Mouse (Mus musculus): Measurements from ENCODE around the gene Lig4.

The Lig4 gene

DNA sequence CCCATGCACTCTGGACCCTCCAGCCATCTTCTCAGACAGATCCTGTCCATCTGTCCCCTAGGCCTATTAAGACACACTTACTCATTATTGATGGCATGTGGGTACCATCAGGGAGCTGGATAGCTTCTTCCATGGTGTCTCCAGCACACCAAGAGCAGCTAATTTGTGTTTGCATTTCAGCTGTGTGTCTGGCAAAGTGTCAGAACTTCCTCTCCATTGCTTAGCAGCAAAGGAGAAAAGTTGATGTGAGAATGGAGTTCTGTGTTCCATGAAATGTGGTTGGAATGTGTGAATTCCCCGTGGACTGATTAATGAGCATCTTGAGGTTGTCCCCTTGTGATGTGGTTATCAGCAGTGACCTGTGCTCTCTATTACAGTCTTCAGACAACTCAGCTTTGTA, 2.3 kb upstream of the Lig4 start:
- H3K4me1 ChIP-seq (replicated peaks; ENCODE audit: low read depth, low read length) = peaks cover 37% of the 10 kb centered on the region

DNA sequence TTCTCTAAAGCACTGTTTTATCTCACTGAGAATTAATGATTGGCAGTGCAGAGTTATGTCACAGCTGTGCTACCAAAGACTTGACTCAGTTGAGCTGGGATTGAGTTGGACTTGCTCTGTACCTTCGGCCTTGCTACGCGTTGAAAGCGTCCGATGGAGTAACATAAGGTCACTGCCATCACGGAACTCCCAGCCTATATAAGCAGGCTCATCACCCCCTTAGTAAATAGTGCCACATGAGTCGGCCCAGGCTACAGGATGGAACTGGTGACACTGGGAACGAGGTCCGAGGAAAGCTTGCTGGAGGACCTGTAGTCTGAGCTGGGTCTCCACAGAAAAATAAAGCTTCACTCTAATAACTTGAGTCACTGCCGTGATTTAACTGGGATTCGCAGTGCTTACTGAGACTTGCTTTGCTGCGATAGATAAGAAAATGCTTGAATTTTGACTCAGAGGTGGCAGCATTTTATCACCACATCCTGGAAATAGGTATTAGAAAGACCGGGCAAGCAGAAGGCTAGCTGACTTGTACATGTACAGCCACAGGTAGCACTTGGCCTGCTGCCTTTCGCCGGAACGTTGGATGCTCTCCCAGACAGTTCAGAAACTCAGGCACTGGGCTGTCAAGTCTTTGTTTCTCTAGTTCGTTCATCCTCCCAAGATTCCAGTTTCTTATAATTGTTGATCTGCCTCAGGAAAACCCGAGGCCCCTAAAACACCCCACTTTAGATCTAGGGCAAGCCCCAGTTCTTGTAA, 1.2 kb upstream of the Lig4 start:
- Histone ChIP-seq H3K27me3 (ENCODE audit: insufficient read depth, low read length) (no peaks in the 10 kb centered on the region), H3K9me3 (ENCODE audit: low read length) (no peaks in the 10 kb centered on the region)
- TF ChIP-seq POU5F1 (IDR thresholded peaks at IDR 0.05; ENCODE audit: borderline replicate concordance, low read length) (no peak), CTCF (conservative IDR thresholded peaks at IDR 0.05; ENCODE audit: low read length) (no peak), NANOG (IDR thresholded peaks at IDR 0.05; ENCODE audit: borderline replicate concordance, low read length) (no peak)

More for the DNA sequence above, 2.3 kb upstream of the Lig4 start:
- H3K36me3 ChIP-seq (ENCODE audit: insufficient read depth, low read length) = peaks cover 30% of the 10 kb centered on the region
- no peak for TF ChIP-seq NANOG (IDR thresholded peaks at IDR 0.05; ENCODE audit: borderline replicate concordance, low read length)
- H3K27me3 ChIP-seq (ENCODE audit: insufficient read depth, low read length) = no peaks in the 10 kb centered on the region
- H3K4me3 ChIP-seq (replicated peaks; ENCODE audit: low read length) = no peak overlapping the region
- no peaks in the 10 kb centered on the region for H3K9me3 ChIP-seq (ENCODE audit: low read length)

DNA sequence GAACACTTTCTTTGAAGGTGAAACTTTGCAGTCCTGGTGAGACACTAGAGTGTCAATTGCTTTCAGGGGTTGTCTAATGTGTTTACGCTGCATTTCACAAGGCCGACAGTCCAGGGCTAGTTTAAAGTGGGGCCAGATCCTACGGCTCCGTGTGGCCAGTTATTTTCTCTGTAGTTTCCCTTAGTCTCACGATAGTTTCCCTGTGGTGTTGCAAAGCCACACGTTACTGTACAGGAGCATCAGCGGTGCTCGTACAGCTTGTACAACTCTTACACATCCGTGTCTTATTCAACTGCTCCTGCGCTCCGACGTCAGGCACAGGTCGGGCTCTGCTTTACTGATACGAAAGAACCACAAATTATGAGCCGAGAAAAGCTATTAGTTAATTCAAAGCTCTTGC, 470 bp downstream of the Lig4 start:
- peaks cover 25% of the 10 kb centered on the region for H3K36me3 ChIP-seq (ENCODE audit: insufficient read depth, low read length)
- TF ChIP-seq NANOG (IDR thresholded peaks at IDR 0.05; ENCODE audit: borderline replicate concordance, low read length) (no peak), CTCF (conservative IDR thresholded peaks at IDR 0.05; ENCODE audit: low read length) (no peak), POU5F1 (IDR thresholded peaks at IDR 0.05; ENCODE audit: borderline replicate concordance, low read length) (no peak)

More for the DNA sequence above, 1.2 kb upstream of the Lig4 start:
- H3K36me3 ChIP-seq (ENCODE audit: insufficient read depth, low read length) = peaks cover 25% of the 10 kb centered on the region
- H3K4me3 ChIP-seq (replicated peaks; ENCODE audit: low read length) = peak overlapping the region; percentile 89
- peaks cover 37% of the 10 kb centered on the region for H3K4me1 ChIP-seq (replicated peaks; ENCODE audit: low read depth, low read length)

DNA sequence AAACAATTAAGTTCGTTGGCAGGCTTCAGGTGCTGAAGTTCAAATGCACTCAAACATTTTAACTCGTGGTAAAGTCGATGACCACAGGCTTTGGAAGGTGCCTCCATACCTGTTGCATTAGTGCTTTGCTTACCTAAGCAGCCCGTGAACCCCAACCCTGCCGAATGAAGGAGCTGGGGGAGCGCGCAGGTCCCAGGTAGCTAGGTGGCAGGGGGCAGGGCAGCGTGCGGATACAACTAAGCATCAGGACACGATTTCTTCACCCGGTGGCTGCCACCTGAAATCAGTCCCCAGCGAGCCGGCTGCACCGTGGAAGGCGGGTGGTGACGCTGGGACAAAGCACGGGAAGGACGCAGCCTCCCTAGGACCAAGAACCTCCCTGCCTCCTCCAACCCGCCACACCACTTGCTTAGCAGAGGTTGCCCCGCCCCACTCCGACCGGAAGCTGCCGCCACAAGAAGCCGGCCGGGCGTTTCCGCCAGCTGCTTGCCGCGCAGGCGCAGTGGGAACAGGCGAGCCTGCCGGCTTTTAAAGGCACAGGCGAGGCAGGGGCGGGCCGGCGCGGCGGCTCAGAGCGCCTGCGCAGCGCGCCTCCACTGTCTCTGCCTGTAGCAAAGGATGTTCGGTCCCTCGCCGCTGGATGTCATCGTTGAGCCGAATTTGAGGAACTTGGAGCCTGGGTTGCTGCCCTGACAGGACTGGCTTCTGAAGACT, 1.4 kb downstream of the Lig4 start:
- TF ChIP-seq NANOG (IDR thresholded peaks at IDR 0.05; ENCODE audit: borderline replicate concordance, low read length) = no peak
- no peak for TF ChIP-seq POU5F1 (IDR thresholded peaks at IDR 0.05; ENCODE audit: borderline replicate concordance, low read length)
- TF ChIP-seq CTCF (conservative IDR thresholded peaks at IDR 0.05; ENCODE audit: low read length) = no peak
- peak overlapping the region; percentile 92 for H3K4me3 ChIP-seq (replicated peaks; ENCODE audit: low read length)

More for the DNA sequence above, 470 bp downstream of the Lig4 start:
- Histone ChIP-seq H3K27me3 (ENCODE audit: insufficient read depth, low read length) (no peaks in the 10 kb centered on the region), H3K4me1 (replicated peaks; ENCODE audit: low read depth, low read length) (peaks cover 37% of the 10 kb centered on the region), H3K9me3 (ENCODE audit: low read length) (no peaks in the 10 kb centered on the region), H3K4me3 (replicated peaks; ENCODE audit: low read length) (peak overlapping the region; percentile 89)

DNA sequence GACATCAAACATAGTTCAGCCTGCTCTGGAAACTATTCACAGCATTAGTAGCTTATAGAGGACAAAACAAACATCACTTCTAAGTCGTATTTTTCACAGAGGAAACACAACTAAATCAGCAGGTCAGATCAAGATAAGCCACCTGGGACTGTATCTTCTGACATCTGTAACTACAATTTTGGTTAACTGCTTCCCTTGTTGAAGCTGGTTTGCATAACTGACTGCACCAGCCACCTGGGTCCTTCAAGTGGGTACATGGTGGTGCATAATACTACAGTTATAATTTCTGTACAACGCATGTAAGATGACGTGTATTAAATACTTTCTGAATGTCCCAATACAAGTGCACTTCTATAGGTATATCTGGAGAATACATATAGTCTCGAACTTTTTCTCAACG, 2.2 kb downstream of the Lig4 start:
- no peaks in the 10 kb centered on the region for H3K9me3 ChIP-seq (ENCODE audit: low read length)
- no peak for TF ChIP-seq NANOG (IDR thresholded peaks at IDR 0.05; ENCODE audit: borderline replicate concordance, low read length)
- TF ChIP-seq CTCF (conservative IDR thresholded peaks at IDR 0.05; ENCODE audit: low read length) = no peak
- no peak for TF ChIP-seq POU5F1 (IDR thresholded peaks at IDR 0.05; ENCODE audit: borderline replicate concordance, low read length)
- no peaks in the 10 kb centered on the region for H3K27me3 ChIP-seq (ENCODE audit: insufficient read depth, low read length)
- H3K4me1 ChIP-seq (replicated peaks; ENCODE audit: low read depth, low read length) = peaks cover 33% of the 10 kb centered on the region
- H3K4me3 ChIP-seq (replicated peaks; ENCODE audit: low read length) = peak overlapping the region; percentile 92
- H3K36me3 ChIP-seq (ENCODE audit: insufficient read depth, low read length) = peaks cover 29% of the 10 kb centered on the region

More for the DNA sequence above, 1.4 kb downstream of the Lig4 start:
- H3K36me3 ChIP-seq (ENCODE audit: insufficient read depth, low read length) = peaks cover 26% of the 10 kb centered on the region
- no peaks in the 10 kb centered on the region for H3K27me3 ChIP-seq (ENCODE audit: insufficient read depth, low read length)
- peaks cover 34% of the 10 kb centered on the region for H3K4me1 ChIP-seq (replicated peaks; ENCODE audit: low read depth, low read length)
- no peaks in the 10 kb centered on the region for H3K9me3 ChIP-seq (ENCODE audit: low read length)

DNA sequence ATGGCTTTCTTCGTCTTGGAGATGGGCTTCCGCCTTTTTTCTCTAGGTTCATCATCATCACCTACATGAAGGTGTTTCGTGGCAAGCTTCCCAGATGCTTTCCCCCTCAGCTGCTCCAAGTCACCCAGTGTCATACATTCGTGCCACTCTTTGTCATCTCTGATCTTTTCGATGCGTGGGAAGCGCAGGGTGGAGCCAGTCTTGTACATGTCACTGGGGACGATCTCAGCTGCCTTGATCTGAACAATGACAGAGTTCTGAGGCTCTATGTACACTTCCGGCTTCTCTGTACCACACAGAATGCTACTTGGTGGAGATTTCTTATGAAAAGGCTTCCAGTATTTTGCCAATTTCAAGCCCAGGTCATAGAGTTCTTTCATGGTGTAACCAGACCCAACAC, 5.6 kb downstream of the Lig4 start:
- no peaks in the 10 kb centered on the region for H3K27me3 ChIP-seq (ENCODE audit: insufficient read depth, low read length)
- H3K9me3 ChIP-seq (ENCODE audit: low read length) = no peaks in the 10 kb centered on the region
- H3K36me3 ChIP-seq (ENCODE audit: insufficient read depth, low read length) = peaks cover 40% of the 10 kb centered on the region
- TF ChIP-seq CTCF (conservative IDR thresholded peaks at IDR 0.05; ENCODE audit: low read length) (no peak), NANOG (IDR thresholded peaks at IDR 0.05; ENCODE audit: borderline replicate concordance, low read length) (no peak), POU5F1 (IDR thresholded peaks at IDR 0.05; ENCODE audit: borderline replicate concordance, low read length) (no peak)
- H3K4me1 ChIP-seq (replicated peaks; ENCODE audit: low read depth, low read length) = peaks cover 9% of the 10 kb centered on the region
- no peak overlapping the region for H3K4me3 ChIP-seq (replicated peaks; ENCODE audit: low read length)

DNA sequence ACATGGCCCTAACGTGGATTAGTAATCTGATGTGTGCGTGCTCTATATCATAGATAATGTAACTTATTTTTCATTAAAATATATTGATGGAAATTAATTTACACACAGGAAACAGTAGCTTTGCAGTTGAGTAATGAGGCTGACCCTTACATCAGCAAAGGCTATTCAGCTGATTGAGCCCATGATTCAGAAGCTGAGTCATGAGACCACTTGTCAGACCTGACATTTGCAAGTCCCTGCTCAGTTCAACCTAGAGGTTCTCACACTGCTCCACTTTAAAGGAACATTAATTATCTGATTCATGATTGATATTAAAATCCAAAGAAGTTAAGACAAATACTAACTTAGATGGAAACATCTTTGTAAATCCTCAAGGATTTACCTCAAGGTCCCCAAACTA, 17.6 kb downstream of the Lig4 start:
- Histone ChIP-seq H3K27me3 (ENCODE audit: insufficient read depth, low read length) (no peaks in the 10 kb centered on the region), H3K9me3 (ENCODE audit: low read length) (peaks cover 14% of the 10 kb centered on the region), H3K36me3 (ENCODE audit: insufficient read depth, low read length) (no peaks in the 10 kb centered on the region), H3K4me3 (replicated peaks; ENCODE audit: low read length) (no peak overlapping the region), H3K4me1 (replicated peaks; ENCODE audit: low read depth, low read length) (no peaks in the 10 kb centered on the region)
- TF ChIP-seq CTCF (conservative IDR thresholded peaks at IDR 0.05; ENCODE audit: low read length) = no peak
- TF ChIP-seq POU5F1 (IDR thresholded peaks at IDR 0.05; ENCODE audit: borderline replicate concordance, low read length) = no peak
- no peak for TF ChIP-seq NANOG (IDR thresholded peaks at IDR 0.05; ENCODE audit: borderline replicate concordance, low read length)

DNA sequence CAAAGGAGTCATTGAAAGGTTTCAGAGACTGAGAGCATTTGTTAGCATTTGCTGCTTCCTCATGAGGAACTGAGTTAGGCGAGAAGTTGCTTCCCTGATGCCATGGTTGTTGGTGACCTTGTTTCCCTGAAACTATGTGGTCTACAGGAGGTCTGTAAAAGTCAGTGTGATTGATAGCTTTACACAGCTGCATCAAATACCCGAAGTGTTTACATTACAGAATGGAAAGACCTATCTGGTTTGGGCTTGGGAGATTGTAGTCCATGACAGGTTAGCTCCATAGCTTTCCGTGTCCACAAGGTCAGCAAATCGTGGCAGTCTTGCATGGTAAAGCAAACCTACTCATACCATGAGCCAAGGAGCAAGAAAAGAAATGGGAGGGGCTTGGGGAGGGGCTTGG, 19.1 kb downstream of the Lig4 start:
- no peaks in the 10 kb centered on the region for H3K4me1 ChIP-seq (replicated peaks; ENCODE audit: low read depth, low read length)
- no peak for TF ChIP-seq CTCF (conservative IDR thresholded peaks at IDR 0.05; ENCODE audit: low read length)
- TF ChIP-seq NANOG (IDR thresholded peaks at IDR 0.05; ENCODE audit: borderline replicate concordance, low read length) = no peak
- no peak for TF ChIP-seq POU5F1 (IDR thresholded peaks at IDR 0.05; ENCODE audit: borderline replicate concordance, low read length)

More for the DNA sequence above, 19.1 kb downstream of the Lig4 start:
- no peak overlapping the region for H3K4me3 ChIP-seq (replicated peaks; ENCODE audit: low read length)
- no peaks in the 10 kb centered on the region for H3K36me3 ChIP-seq (ENCODE audit: insufficient read depth, low read length)
- H3K9me3 ChIP-seq (ENCODE audit: low read length) = peaks cover 7% of the 10 kb centered on the region
- no peaks in the 10 kb centered on the region for H3K27me3 ChIP-seq (ENCODE audit: insufficient read depth, low read length)

Data from E14TG2a.4 (cell line).